19 mouse cellular contexts compared by ENCODE assay signal in the genomic region with DNA sequence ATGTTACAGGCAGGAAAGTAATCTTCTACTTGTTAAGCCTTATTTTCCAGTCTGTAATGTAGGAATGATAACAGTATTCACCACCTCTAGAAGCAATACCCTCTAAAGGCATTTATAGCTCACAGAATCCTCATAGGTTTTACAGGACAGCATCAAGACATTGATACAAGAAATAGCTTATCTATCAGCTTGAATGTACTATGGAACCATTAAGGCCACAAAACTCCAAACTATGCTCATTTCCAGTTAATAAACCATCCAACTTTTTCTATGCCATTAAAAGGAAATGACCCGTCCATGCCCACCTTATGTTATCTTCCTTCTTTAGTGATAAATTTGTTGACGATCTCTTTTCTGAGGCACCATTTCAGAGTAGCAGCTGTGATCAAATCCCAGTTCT.
DNase-seq lines count a peak whose midpoint lies in the region; ATAC-seq and TF ChIP-seq lines count a peak whose summit lies in the region.
"Had no signal": no experiment of that assay in that cellular context is flagged by ENCODE, and none has a peak within 500 bp of the region (broad histone marks: within the 10 kb centered on the region; RNA-seq: fewer than 3 reads in every experiment).

No protein-coding gene starts in this region.

- H3K9me3 ChIP-seq in intestine, embryonic 15.5 days: no peaks in the 10 kb centered on the region
- H3K9me3 ChIP-seq in intestine, postnatal 0 days (ENCODE audit: control insufficient read depth): no peaks in the 10 kb centered on the region
- H3K9me3 ChIP-seq in intestine, embryonic 16.5 days (ENCODE audit: control insufficient read depth, low read length): no peaks in the 10 kb centered on the region
- H3K9me3 ChIP-seq: G1E had no signal

- no peak for TF ChIP-seq CTCF in intestine, postnatal 0 days (IDR thresholded peaks at IDR 0.05; ENCODE audit: low read depth)

- no peak for DNase-seq in adrenal gland, adult 8-10 months
- DNase-seq: adrenal gland, adult 2 months; adrenal gland, postnatal 10 days; adrenal gland, postnatal 14 days; adrenal gland, postnatal 25 days; adrenal gland, postnatal 36 days; B cell, adult 2 months; cerebellum, adult 11 months; cerebellum, adult 11-12 months; cerebellum, adult 18-20 months; cerebellum, adult 2 months had no signal

- no peak overlapping the region for H3K4me2 ChIP-seq in intestine, embryonic 15.5 days (replicated peaks)
- no peak overlapping the region for H3K4me2 ChIP-seq in intestine, postnatal 0 days (replicated peaks; ENCODE audit: low read depth)
- H3K4me2 ChIP-seq in intestine, embryonic 16.5 days (ENCODE audit: low read depth, low read length): no peak overlapping the region

- H3K27me3 ChIP-seq in intestine, embryonic 15.5 days (replicated peaks): no peaks in the 10 kb centered on the region
- H3K27me3 ChIP-seq in intestine, postnatal 0 days (replicated peaks; ENCODE audit: control insufficient read depth, insufficient read depth, low read length): no peaks in the 10 kb centered on the region
- H3K27me3 ChIP-seq in intestine, embryonic 16.5 days (replicated peaks; ENCODE audit: control insufficient read depth, insufficient read depth, low read length): no peaks in the 10 kb centered on the region
- H3K27me3 ChIP-seq: CH12.LX had no signal

- H3K4me1 ChIP-seq in intestine, embryonic 15.5 days (replicated peaks): no peaks in the 10 kb centered on the region
- no peaks in the 10 kb centered on the region for H3K4me1 ChIP-seq in intestine, postnatal 0 days (replicated peaks; ENCODE audit: control insufficient read depth, insufficient read depth, low read length)
- H3K4me1 ChIP-seq in intestine, embryonic 16.5 days (ENCODE audit: control insufficient read depth, insufficient read depth, low read length): no peaks in the 10 kb centered on the region

- H3K4me3 ChIP-seq in intestine, embryonic 15.5 days (replicated peaks): no peak overlapping the region
- no peak overlapping the region for H3K4me3 ChIP-seq in intestine, postnatal 0 days (ENCODE audit: low read depth, low read length)
- no peak overlapping the region for H3K4me3 ChIP-seq in intestine, embryonic 16.5 days (ENCODE audit: low read length)

- peak; percentile 53 for ATAC-seq in intestine, embryonic 15.5 days
- ATAC-seq in intestine, postnatal 0 days: no peak; the same call in 1 of the 2 replicates
- peak; percentile 67 for ATAC-seq in intestine, embryonic 16.5 days
- ATAC-seq: activated CD4-positive, CD25-positive, alpha-beta regulatory T cell, adult 4 months; CD4-positive, CD25-positive, alpha-beta regulatory T cell, adult 4 months; Patski had no signal

- 76% methylated on average over 2 of the region's 2 CpGs for WGBS in intestine, embryonic 15.5 days
- 46% methylated on average over 2 of the region's 2 CpGs for WGBS in intestine, postnatal 0 days
- 66% methylated on average over 2 of the region's 2 CpGs for WGBS in intestine, embryonic 16.5 days

- no peak overlapping the region for H3K9ac ChIP-seq in intestine, embryonic 15.5 days
- no peak overlapping the region for H3K9ac ChIP-seq in intestine, postnatal 0 days (ENCODE audit: low read depth, low read length)
- H3K9ac ChIP-seq in intestine, embryonic 16.5 days (ENCODE audit: low read depth, low read length): no peak overlapping the region

- no peak overlapping the region for H3K27ac ChIP-seq in intestine, embryonic 15.5 days
- no peak overlapping the region for H3K27ac ChIP-seq in intestine, postnatal 0 days (ENCODE audit: low read depth, low read length)
- H3K27ac ChIP-seq in intestine, embryonic 16.5 days (ENCODE audit: low read length): no peak overlapping the region

- H3K36me3 ChIP-seq in intestine, embryonic 15.5 days: no peaks in the 10 kb centered on the region
- no peaks in the 10 kb centered on the region for H3K36me3 ChIP-seq in intestine, postnatal 0 days (ENCODE audit: control insufficient read depth, insufficient read depth)
- H3K36me3 ChIP-seq in intestine, embryonic 16.5 days (ENCODE audit: control insufficient read depth, insufficient read depth, low read length): no peaks in the 10 kb centered on the region
- H3K36me3 ChIP-seq: G1E had no signal
